Comparison of ENCODE assay signal across 10 mouse cellular contexts in genomic region chr9:55543336-55543702, GRCm38 (mm10). TPM values are rescaled to one million over a fixed set of nuclear protein-coding genes. Genes with fewer than 3 reads are reported as not detected.
DNase-seq lines count a peak whose midpoint lies in the region; ATAC-seq lines count a peak whose summit lies in the region.
"Had no signal": no experiment of that assay in that cellular context is flagged by ENCODE, and none has a peak within 500 bp of the region (broad histone marks: within the 10 kb centered on the region; RNA-seq: fewer than 3 reads in every experiment).

No protein-coding gene starts in this region.

- no peak overlapping the region for H3K4me2 ChIP-seq in heart, embryonic 16.5 days (ENCODE audit: low read depth, low read length)
- no peak overlapping the region for H3K4me2 ChIP-seq in neural tube, embryonic 14.5 days (ENCODE audit: low read depth, low read length)

- no peak overlapping the region for H3K27ac ChIP-seq in heart, embryonic 16.5 days (ENCODE audit: low read length)
- no peak overlapping the region for H3K27ac ChIP-seq in neural tube, embryonic 14.5 days (ENCODE audit: low read depth, low read length)
- H3K27ac ChIP-seq: liver, embryonic 13.5 days had no signal

- peaks cover 100% of the 10 kb centered on the region for H3K27me3 ChIP-seq in megakaryocyte, embryonic 14.5 days (replicated peaks)
- peaks cover 82% of the 10 kb centered on the region for H3K27me3 ChIP-seq in heart, embryonic 16.5 days (ENCODE audit: control insufficient read depth, insufficient read depth, low read length)
- peaks cover 55% of the 10 kb centered on the region for H3K27me3 ChIP-seq in neural tube, embryonic 14.5 days (ENCODE audit: control insufficient read depth, insufficient read depth, low read length)

- H3K4me3 ChIP-seq in megakaryocyte, embryonic 14.5 days (replicated peaks), result peak overlapping the region; percentile 39
- H3K4me3 ChIP-seq in heart, embryonic 16.5 days (ENCODE audit: low read length), result peak overlapping the region; percentile 34
- H3K4me3 ChIP-seq in neural tube, embryonic 14.5 days (ENCODE audit: low read depth, low read length), result peak overlapping the region; percentile 31; the same call in 1 of the 2 replicates

- peak; percentile 85 for DNase-seq in heart, adult 11 months
- no peak for DNase-seq in heart, postnatal 25 days (ENCODE audit: low spot score)
- no peak for DNase-seq in cerebellum, postnatal 14 days
- DNase-seq: liver, embryonic 13.5 days had no signal

- 21% methylated on average over 8 of the region's 8 CpGs for WGBS in heart, embryonic 16.5 days
- WGBS in neural tube, embryonic 14.5 days, result 3% methylated on average over 8 of the region's 8 CpGs

- ATAC-seq in megakaryocyte, adult 5-6 weeks (ENCODE audit: poor library complexity, severe bottlenecking), result no peak
- no peak for ATAC-seq in heart, embryonic 16.5 days (replicated peaks; ENCODE audit: extremely low read depth, insufficient read depth, low FRiP score)
- ATAC-seq in neural tube, embryonic 14.5 days (ENCODE audit: low read depth), result no peak
- ATAC-seq in frontal cortex, adult (ENCODE audit: low TSS enrichment), result no peak

- intact Hi-C loops in heart, postnatal 25 days (cut with DNase I), result loop anchor here (5.0 kb wide), 1 partner anchor 394 kb away; the partner anchor contains the start of gene Scaper

- peaks cover 78% of the 10 kb centered on the region for H3K4me1 ChIP-seq in megakaryocyte, embryonic 14.5 days
- peaks cover 36% of the 10 kb centered on the region for H3K4me1 ChIP-seq in heart, embryonic 16.5 days (ENCODE audit: control insufficient read depth, insufficient read depth, low read length)
- peaks cover 10% of the 10 kb centered on the region for H3K4me1 ChIP-seq in neural tube, embryonic 14.5 days (ENCODE audit: control insufficient read depth, insufficient read depth, low read length)

- H3K9ac ChIP-seq in heart, embryonic 16.5 days (ENCODE audit: low read length), result no peak overlapping the region
- H3K9ac ChIP-seq in neural tube, embryonic 14.5 days (replicated peaks; ENCODE audit: low read depth, low read length), result no peak overlapping the region
- H3K9ac ChIP-seq: liver, embryonic 13.5 days had no signal

- no peaks in the 10 kb centered on the region for H3K36me3 ChIP-seq in megakaryocyte, embryonic 14.5 days (replicated peaks; ENCODE audit: low read length)
- no peaks in the 10 kb centered on the region for H3K36me3 ChIP-seq in heart, embryonic 16.5 days (ENCODE audit: control insufficient read depth, insufficient read depth)
- no peaks in the 10 kb centered on the region for H3K36me3 ChIP-seq in neural tube, embryonic 14.5 days (ENCODE audit: control insufficient read depth, insufficient read depth, low read length)
- H3K36me3 ChIP-seq: liver, embryonic 13.5 days had no signal

- H3K9me3 ChIP-seq in megakaryocyte, embryonic 14.5 days, result peaks cover 16% of the 10 kb centered on the region; the same call in 1 of the 2 replicates
- peaks cover 3% of the 10 kb centered on the region; the same call in 1 of the 2 replicates for H3K9me3 ChIP-seq in heart, embryonic 16.5 days (replicated peaks; ENCODE audit: control insufficient read depth, low read length)
- no peaks in the 10 kb centered on the region for H3K9me3 ChIP-seq in neural tube, embryonic 14.5 days (ENCODE audit: control insufficient read depth, low read length)

RNA-seq across cellular contexts. Expression of gene Isl2, which starts 4.8 kb away (rescaled TPM):
- under 1 TPM in 1 of 2 experiments, not detected in 1; 0.26 TPM for total RNA-seq in heart, postnatal 25 days (2021)
- 0.13 TPM in 1 of 2 replicates, not detected in the other for polyA plus RNA-seq in megakaryocyte, embryonic 14.5 days (2012; ENCODE audit: insufficient read depth, low replicate concordance)
- total RNA-seq in megakaryocyte, adult 5-6 weeks (2015), result not detected in 2 replicates
- not detected in 2 replicates for total RNA-seq in megakaryocyte, adult 5-6 weeks (2017)
- polyA plus RNA-seq in heart, embryonic 16.5 days (2015; fragmentation: Nextera tagmentation; extraction: Ambion mirVana), result 0.54 and 1.00 TPM in 2 replicates
- 4.2 and 31.9 TPM in 2 replicates for polyA plus RNA-seq in neural tube, embryonic 14.5 days (2014; fragmentation: Nextera tagmentation; extraction: Ambion mirVana)
- total RNA-seq: megakaryocyte progenitor cell, adult 5-6 weeks had no signal

RNA-seq across cellular contexts. Expression of gene Etfa, which starts 31.3 kb away (rescaled TPM):
- total RNA-seq in heart, postnatal 25 days (2021), result 100 to 1,000 TPM; 846 to 861 TPM
- 5.0 and 30.7 TPM in 2 replicates for polyA plus RNA-seq in megakaryocyte, embryonic 14.5 days (2012; ENCODE audit: insufficient read depth, low replicate concordance)
- 101 and 115 TPM in 2 replicates for total RNA-seq in megakaryocyte, adult 5-6 weeks (2015)
- 31.5 and 37.8 TPM in 2 replicates for total RNA-seq in megakaryocyte, adult 5-6 weeks (2017)
- polyA plus RNA-seq in heart, embryonic 16.5 days (2015; fragmentation: Nextera tagmentation; extraction: Ambion mirVana), result 452 and 483 TPM in 2 replicates
- polyA plus RNA-seq in neural tube, embryonic 14.5 days (2014; fragmentation: Nextera tagmentation; extraction: Ambion mirVana), result 83.7 and 103 TPM in 2 replicates
